Mouse (Mus musculus) C2C12 (cell line): ENCODE data around the gene Gm26965. TPM values are rescaled to one million over a fixed set of nuclear protein-coding genes. Genes with fewer than 3 reads are reported as not detected.

ENCODE experiments used
- H3K27me3 ChIP-seq: one replicate; pipeline ENCODE4 v1.6.1; 2011; ENCODE audit not compliant: control insufficient read depth, insufficient read depth, insufficient read length
- H3K36me3 ChIP-seq: one replicate; pipeline ENCODE4 v1.6.1; 2011; ENCODE audit not compliant: control insufficient read depth, insufficient read depth
- H3K4me3 ChIP-seq: one replicate; pipeline ENCODE4 v1.5.1; 2011; ENCODE audit warnings: mild to moderate bottlenecking, control low read depth; ENCODE audit not compliant: poor library complexity, insufficient read depth, severe bottlenecking
- H3K79me2 ChIP-seq: one replicate; pipeline ENCODE4 v1.6.1; 2011; ENCODE audit not compliant: control insufficient read depth, insufficient read depth
- H3K79me3 ChIP-seq: one replicate; pipeline ENCODE4 v1.6.1; 2011; ENCODE audit warnings: low read depth, control low read depth
- H3ac ChIP-seq: one replicate; pipeline ENCODE3; 2011; ENCODE audit warnings: low read depth; ENCODE audit not compliant: control insufficient read depth, insufficient read length
- CEBPB ChIP-seq: IDR thresholded peaks from one replicate; pipeline ENCODE4 v1.6.1; 2011; ENCODE audit warnings: low read depth, mild to moderate bottlenecking, control low read depth, moderate library complexity
- CTCF ChIP-seq: IDR thresholded peaks from one replicate; pipeline ENCODE4 v1.5.1; 2011; ENCODE audit not compliant: control insufficient read depth, insufficient read depth, insufficient read length
- FOSL1 ChIP-seq: IDR thresholded peaks from one replicate; pipeline ENCODE4 v1.8.0; 2011; ENCODE audit warnings: mild to moderate bottlenecking, low read length; ENCODE audit not compliant: poor library complexity, insufficient read depth, severe bottlenecking
- MAX ChIP-seq: IDR thresholded peaks from one replicate; pipeline ENCODE4 v1.6.1; 2011; ENCODE audit warnings: mild to moderate bottlenecking, control low read depth
- MYOD1 ChIP-seq: IDR thresholded peaks from one replicate; pipeline ENCODE4 v1.6.1; 2011; ENCODE audit warnings: low read depth; ENCODE audit not compliant: control insufficient read depth, insufficient read length
- MYOG ChIP-seq: IDR thresholded peaks from one replicate; pipeline ENCODE4 v1.6.1; 2011; ENCODE audit not compliant: control insufficient read depth, insufficient read length; ENCODE audit errors: extremely low read depth
- USF1 ChIP-seq: IDR thresholded peaks from one replicate; pipeline ENCODE4 v1.6.1; 2011; ENCODE audit warnings: low read depth, mild to moderate bottlenecking, control low read depth, moderate library complexity
- long read RNA-seq, 2 experiments: library from polyadenylated mRNA; unstranded; transcript quantifications; one replicate each; pipeline ENCODE4 v2.0.0; 2019 to 2020
- polyA plus RNA-seq: library from polyadenylated mRNA; unstranded; fragments of >200 nt; fragmentation: generic; extraction: Trizol; gene quantifications from one replicate; pipeline ENCODE4 v1.2.1, GENCODE M21; 2012; ENCODE audit warnings: missing spikeins

The Gm26965 gene
- polyA plus RNA-seq: not detected
- long read RNA-seq, experiment 1, partial matches to known transcripts: 0 of 1 reads
- long read RNA-seq, experiment 1, other reads (novel, unspliced or antisense): 1 of 1 reads
- long read RNA-seq, experiment 2, partial matches to known transcripts: 0 of 1 reads
- long read RNA-seq, experiment 2, other reads (novel, unspliced or antisense): 0 of 1 reads

GRCm38 (mm10) chr13:67525753-67526410 is at the start of gene Gm26965, which contains the start of gene Zfp87:
Gene Gm26965, minus strand, starts transcription at chr13:67526151.
Gene Zfp87, minus strand, starts transcription at chr13:67526177.
- peak within 1 kb of the TSS; percentile 86 for H3ac ChIP-seq
- H3K36me3 ChIP-seq: peaks cover 2% of the 10 kb centered on the region
- peaks cover 35% of the 10 kb centered on the region for H3K79me2 ChIP-seq
- peaks cover 34% of the 10 kb centered on the region for H3K79me3 ChIP-seq
- no peaks in the 10 kb centered on the region for H3K27me3 ChIP-seq
- no peak for TF ChIP-seq MYOG
- no peak for TF ChIP-seq CEBPB
- TF ChIP-seq FOSL1: no peak
- TF ChIP-seq USF1: no peak
- no peak for TF ChIP-seq MAX
- no peak for TF ChIP-seq MYOD1
- no peak for TF ChIP-seq CTCF
- peak within 1 kb of the TSS; percentile 83 for H3K4me3 ChIP-seq

GRCm38 (mm10) chr13:67572591-67573189 is 46.7 kb upstream of the Gm26965 start:
- Histone ChIP-seq H3ac (no peak overlapping the region), H3K27me3 (no peaks in the 10 kb centered on the region), H3K4me3 (no peak overlapping the region), H3K79me2 (no peaks in the 10 kb centered on the region), H3K79me3 (no peaks in the 10 kb centered on the region), H3K36me3 (no peaks in the 10 kb centered on the region)
- no peak for TF ChIP-seq CEBPB
- peak; percentile 2 for TF ChIP-seq USF1
- no peak for TF ChIP-seq FOSL1
- no peak for TF ChIP-seq MYOG
- peak; percentile 10 for TF ChIP-seq MYOD1
- TF ChIP-seq CTCF: no peak
- no peak for TF ChIP-seq MAX

DNA sequence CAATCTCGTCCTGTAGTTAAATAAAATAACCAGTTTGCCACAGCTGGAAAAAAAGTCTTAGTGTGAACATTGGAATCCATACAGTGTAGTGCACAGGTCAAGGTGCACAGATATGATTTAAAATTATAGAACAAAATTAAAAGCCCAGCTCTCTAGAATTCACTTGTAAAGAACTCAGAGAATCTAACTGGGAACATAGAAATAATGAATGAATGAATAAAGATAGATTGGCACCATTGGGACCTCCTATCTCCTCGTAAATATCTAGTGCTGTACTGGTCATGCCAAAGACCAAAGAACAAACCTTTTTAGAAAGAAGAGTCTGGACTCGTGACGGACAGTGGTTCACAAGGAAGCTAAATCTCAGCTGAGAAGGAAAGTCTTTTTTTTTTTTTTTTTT is 27.8 kb upstream of the Gm26965 start, which contains the start of gene Zfp748:
Gene Zfp748 (minus strand): TSS at position 101 of the 400 bp plus-strand sequence.
- Histone ChIP-seq H3ac (peak within 1 kb of the TSS; percentile 100), H3K36me3 (no peaks in the 10 kb centered on the region), H3K79me3 (peaks cover 35% of the 10 kb centered on the region), H3K27me3 (no peaks in the 10 kb centered on the region), H3K79me2 (peaks cover 41% of the 10 kb centered on the region), H3K4me3 (peak within 1 kb of the TSS; percentile 71)
- TF ChIP-seq FOSL1 (no peak), MYOD1 (no peak), CTCF (no peak), CEBPB (no peak), MAX (no peak), MYOG (no peak), USF1 (no peak)

DNA sequence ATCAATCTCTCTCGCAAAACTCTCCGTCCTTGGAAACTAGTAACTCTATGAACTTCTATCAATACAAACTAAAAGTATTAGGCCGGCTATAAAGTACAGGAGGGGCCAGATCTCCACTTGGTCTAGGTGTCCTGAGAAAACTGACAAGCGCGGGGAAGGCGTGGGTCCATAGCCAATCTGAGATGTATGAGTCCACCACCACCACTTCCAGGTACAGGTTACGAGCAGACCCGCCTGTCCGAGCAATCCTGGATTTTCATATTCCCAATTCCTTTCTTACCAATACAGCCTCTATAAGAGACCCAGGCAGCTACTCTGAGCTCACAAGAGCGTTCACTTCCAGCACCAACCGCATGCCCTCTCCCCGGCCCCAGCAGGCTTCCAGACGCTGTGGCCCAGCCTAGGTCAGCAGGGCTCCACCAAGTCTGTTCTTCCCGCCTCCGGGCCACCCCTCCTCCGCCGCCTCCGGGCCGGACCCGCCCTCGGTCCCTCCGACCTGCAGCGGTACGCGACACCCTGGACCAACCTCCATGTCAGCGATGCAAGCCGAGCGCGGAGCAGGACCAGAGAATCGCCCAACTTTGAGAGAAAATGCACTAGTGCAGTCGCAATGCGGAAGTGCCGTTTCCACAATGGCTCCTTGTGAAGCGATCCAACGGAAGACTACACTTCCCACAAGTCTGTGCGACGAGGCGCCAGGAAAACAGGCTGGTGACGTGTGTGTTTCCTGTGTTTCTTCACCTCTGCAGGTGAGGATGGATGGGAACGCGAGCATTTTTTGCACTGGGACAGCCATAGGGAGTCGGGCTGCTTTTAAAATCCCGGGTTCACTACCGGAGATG is 26.8 kb upstream of the Gm26965 start:
- H3K36me3 ChIP-seq: no peaks in the 10 kb centered on the region
- peak overlapping the region; percentile 71 for H3K4me3 ChIP-seq
- no peaks in the 10 kb centered on the region for H3K27me3 ChIP-seq
- TF ChIP-seq USF1: no peak
- TF ChIP-seq FOSL1: no peak
- no peak for TF ChIP-seq CEBPB
- TF ChIP-seq MAX: no peak
- TF ChIP-seq MYOG: no peak
- no peak for TF ChIP-seq CTCF
- TF ChIP-seq MYOD1: no peak
- H3K79me3 ChIP-seq: peaks cover 44% of the 10 kb centered on the region
- H3ac ChIP-seq: peak overlapping the region; percentile 100
- peaks cover 51% of the 10 kb centered on the region for H3K79me2 ChIP-seq

DNA sequence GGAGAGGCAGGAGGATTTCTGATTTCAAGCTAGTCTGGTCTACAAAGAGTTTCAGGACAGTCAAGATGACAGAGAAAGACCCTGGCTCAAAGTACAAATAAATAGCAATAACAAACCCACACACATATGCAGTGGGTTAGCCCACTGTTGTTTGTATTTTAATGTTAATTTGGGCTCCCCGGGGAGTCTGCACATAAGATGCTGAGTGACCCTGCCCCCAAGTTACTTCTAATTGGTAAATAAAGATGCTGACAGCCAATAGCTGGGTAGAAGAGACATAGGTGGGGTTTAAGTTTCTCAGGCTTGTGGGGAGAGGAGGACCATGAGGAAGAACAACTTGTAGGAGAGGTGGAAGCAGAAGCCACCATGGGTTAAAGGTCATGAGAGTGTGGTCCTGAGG is 20.0 kb upstream of the Gm26965 start:
- H3K4me3 ChIP-seq: no peak overlapping the region
- H3K79me3 ChIP-seq: peaks cover 34% of the 10 kb centered on the region
- peaks cover 37% of the 10 kb centered on the region for H3K36me3 ChIP-seq
- no peak for TF ChIP-seq CEBPB
- no peak for TF ChIP-seq MAX
- TF ChIP-seq FOSL1: no peak
- TF ChIP-seq CTCF: no peak
- TF ChIP-seq MYOG: no peak
- TF ChIP-seq USF1: no peak
- TF ChIP-seq MYOD1: no peak
- H3K79me2 ChIP-seq: peaks cover 40% of the 10 kb centered on the region
- H3K27me3 ChIP-seq: no peaks in the 10 kb centered on the region
- H3ac ChIP-seq: no peak overlapping the region
